Mouse (Mus musculus) ovary, postnatal 10 days (tissue): ENCODE results near the gene Satl1.
A peak's percentile ranks its signal among the peaks of the same experiment; 100 is the strongest.
"Not testable (repeated sequence)": the region's sequence is repeated elsewhere in the genome, so short reads cannot be mapped to it uniquely, and the experiment has no call there.

Source experiments
- DNase-seq: peaks from one replicate; pipeline ENCODE4 v3.0.0; 2022; ENCODE audit warnings: low spot score

Gene Satl1

GRCm38 (mm10) chrX:112406679-112407078, at the start of gene Satl1:
Gene Satl1, minus strand, starts transcription at chrX:112406779.
- DNase-seq: no peak

DNA sequence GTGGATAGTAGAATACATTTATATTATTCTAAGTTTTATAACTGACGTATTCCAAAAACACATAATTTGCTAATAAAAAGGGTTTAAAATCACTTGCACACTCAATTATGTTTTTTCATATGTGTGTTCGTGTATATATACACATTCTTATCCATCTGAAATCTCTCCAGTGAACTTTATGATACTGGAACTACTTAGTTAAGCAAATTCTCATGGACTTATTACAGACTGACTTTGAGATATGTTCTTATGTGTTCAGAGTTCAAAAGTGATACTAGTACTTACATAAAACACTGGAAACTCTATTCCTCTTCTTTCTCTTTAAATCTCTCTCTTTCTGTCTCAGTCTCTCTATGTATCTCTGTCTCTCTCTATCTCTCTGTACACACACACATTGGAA, 31.5 kb upstream of the Satl1 start:
- no peak for DNase-seq

DNA sequence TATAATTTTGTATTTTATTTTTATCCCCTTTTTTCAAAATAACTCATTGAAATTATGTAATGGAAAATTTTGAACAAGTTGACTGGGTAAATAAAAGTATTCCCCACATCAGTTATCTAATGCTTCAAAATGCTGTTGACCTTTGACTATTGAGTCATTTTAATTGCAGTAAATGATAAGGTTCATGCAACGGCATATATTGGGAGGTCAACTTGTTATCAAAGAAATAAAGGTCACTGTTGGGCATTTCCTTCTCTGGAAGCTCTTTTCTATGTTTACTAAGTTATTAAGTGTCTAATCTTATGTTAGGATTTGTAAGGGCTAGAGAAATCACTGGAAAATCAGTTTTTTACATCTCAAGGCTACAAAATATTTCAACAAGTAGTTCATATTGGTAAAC, 31.0 kb upstream of the Satl1 start:
- no peak for DNase-seq

GRCm38 (mm10) chrX:112422998-112423397, 16.4 kb upstream of the Satl1 start:
- not testable (repeated sequence) for DNase-seq

DNA sequence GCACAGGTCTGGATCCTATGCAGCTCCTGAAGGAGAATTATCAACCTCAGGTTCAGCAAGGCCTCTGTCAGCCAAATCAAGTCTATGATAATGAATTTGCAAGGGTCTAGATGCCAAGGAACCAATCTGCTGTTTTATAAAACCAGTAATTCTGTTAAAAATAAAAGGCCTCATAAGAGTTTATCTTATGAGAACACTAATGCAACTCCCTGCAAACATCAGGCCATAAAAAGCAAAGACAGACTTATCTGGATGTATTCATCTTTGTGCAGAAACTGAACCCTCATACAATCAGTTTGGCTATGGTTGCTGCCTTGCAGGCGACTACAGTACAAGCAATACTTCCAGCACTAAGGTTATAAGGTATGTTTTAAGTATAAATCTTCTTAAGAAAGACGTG, 5.7 kb upstream of the Satl1 start:
- DNase-seq: no peak

GRCm38 (mm10) chrX:112370577-112371410, 35.8 kb downstream of the Satl1 start:
- DNase-seq: peak; percentile 12

DNA sequence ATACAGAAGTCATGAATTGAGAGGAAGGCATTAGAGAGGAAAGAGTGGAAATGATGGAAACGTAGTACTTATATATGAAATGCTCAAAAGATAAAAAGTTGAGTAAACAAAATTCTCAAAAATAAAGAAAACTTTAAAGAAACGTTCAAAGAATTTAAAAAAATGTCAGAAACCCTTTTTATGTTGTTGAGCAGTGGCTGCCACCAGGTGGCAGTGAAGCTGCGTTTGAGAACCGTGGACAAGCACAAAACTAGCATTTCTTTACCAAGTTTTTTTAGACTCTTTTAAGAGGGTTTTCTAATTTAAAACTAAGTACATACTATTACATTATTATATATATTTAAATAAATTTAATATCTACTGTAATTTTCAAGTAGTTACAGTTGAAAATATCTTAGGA, 38.2 kb downstream of the Satl1 start:
- DNase-seq: no peak

- no peak for DNase-seq
Measured at GRCm38 (mm10) chrX:112348395-112348791, 58.2 kb downstream of the Satl1 start.

GRCm38 (mm10) chrX:112347467-112348394, 58.8 kb downstream of the Satl1 start:
- no peak for DNase-seq

DNA sequence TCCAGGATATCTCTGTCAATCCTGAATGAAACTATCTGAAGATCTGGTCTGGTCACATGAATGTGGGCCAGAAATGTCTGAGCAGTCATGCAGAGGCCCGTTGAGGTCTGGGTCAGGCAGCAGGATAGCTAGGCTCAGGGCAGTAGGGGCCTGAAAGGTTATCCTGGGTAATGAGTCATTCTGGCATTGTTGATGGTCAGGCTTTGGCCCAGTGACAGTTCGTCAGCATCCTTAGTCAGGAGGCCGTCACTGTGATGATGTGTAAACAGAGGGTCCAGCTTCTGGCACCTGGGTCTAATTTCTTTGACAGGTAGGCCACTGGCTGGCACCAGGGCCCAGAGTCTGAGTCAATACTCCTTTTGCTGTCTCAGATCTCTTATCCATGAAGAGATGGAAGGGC, 67.1 kb downstream of the Satl1 start:
- DNase-seq: no peak
